Mouse (Mus musculus) MEL (cell line): ENCODE results near the gene Clca3a1.

Experiments used
- CTCF ChIP-seq, 3 experiments: IDR thresholded peaks in 2 of 3; conservative IDR thresholded peaks in 1 of 3; 2 replicates each; pipeline ENCODE4 v1.5.1; 2011 to 2012; ENCODE audit warnings: low read length in 3 of 3, low read depth in 2 of 3, mild to moderate bottlenecking in 2 of 3, improper control_type of control experiment in 1 of 3, inconsistent platforms in 1 of 3, mixed read lengths in 1 of 3, moderate library complexity in 1 of 3; ENCODE audit not compliant: control insufficient read depth in 1 of 3, insufficient read depth in 1 of 3, poor library complexity in 1 of 3, severe bottlenecking in 1 of 3
- EP300 ChIP-seq, 2 experiments: IDR thresholded peaks; 2 replicates each; pipeline ENCODE4 v1.6.1; 2011; ENCODE audit warnings: improper control_type of control experiment in 2 of 2, low read length in 2 of 2, low read depth in 1 of 2, mild to moderate bottlenecking in 1 of 2
- GATA1 ChIP-seq: IDR thresholded peaks from 2 replicates; pipeline ENCODE4 v1.6.1; 2011; ENCODE audit warnings: low read depth, low read length, improper control_type of control experiment
- MAFK ChIP-seq: IDR thresholded peaks from 2 replicates; pipeline ENCODE4 v1.6.1; 2011; ENCODE audit warnings: low read depth, mild to moderate bottlenecking, low read length, improper control_type of control experiment, borderline replicate concordance
- MAZ ChIP-seq: IDR thresholded peaks from 2 replicates; pipeline ENCODE4 v1.6.1; 2012; ENCODE audit warnings: low read depth, mild to moderate bottlenecking, inconsistent platforms, low read length, improper control_type of control experiment
- MEF2A ChIP-seq: IDR thresholded peaks from 2 replicates; pipeline ENCODE4 v1.6.1; 2014; ENCODE audit warnings: low read depth, mild to moderate bottlenecking, inconsistent platforms, low read length, improper control_type of control experiment; ENCODE audit not compliant: poor library complexity, insufficient replicate concordance, severe bottlenecking; ENCODE audit errors: extremely low read depth
- MXI1 ChIP-seq: IDR thresholded peaks from 2 replicates; pipeline ENCODE4 v1.6.1; 2011; ENCODE audit warnings: mild to moderate bottlenecking, low read depth, low read length, improper control_type of control experiment
- POLR2A ChIP-seq, 2 experiments: IDR thresholded peaks; 2 replicates each; pipeline ENCODE4 v1.6.1; 2011 to 2012; ENCODE audit warnings: low read length in 2 of 2, mild to moderate bottlenecking in 2 of 2, control low read depth in 1 of 2, improper control_type of control experiment in 1 of 2, low read depth in 1 of 2, moderate library complexity in 1 of 2; ENCODE audit not compliant: control insufficient read depth in 1 of 2, insufficient read depth in 1 of 2, poor library complexity in 1 of 2
- POLR2AphosphoS2 ChIP-seq: IDR thresholded peaks from 2 replicates; pipeline ENCODE4 v1.6.1; 2011; ENCODE audit warnings: low read length, improper control_type of control experiment
- RAD21 ChIP-seq: IDR thresholded peaks from 2 replicates; pipeline ENCODE4 v1.6.1; 2011; ENCODE audit warnings: mild to moderate bottlenecking, low read depth, low read length, improper control_type of control experiment
- TAL1 ChIP-seq: IDR thresholded peaks from 2 replicates; pipeline ENCODE4 v1.6.1; 2012; ENCODE audit warnings: mild to moderate bottlenecking, inconsistent platforms, low read length, moderate library complexity, mixed read lengths
- TCF12 ChIP-seq: IDR thresholded peaks from 2 replicates; pipeline ENCODE4 v1.6.1; 2014; ENCODE audit warnings: low read depth, mild to moderate bottlenecking, inconsistent platforms, low read length, improper control_type of control experiment, moderate library complexity
- USF1 ChIP-seq: IDR thresholded peaks from 2 replicates; pipeline ENCODE4 v1.6.1; 2014; ENCODE audit warnings: low read depth, mild to moderate bottlenecking, inconsistent platforms, low read length, improper control_type of control experiment, moderate library complexity
- ZKSCAN1 ChIP-seq: IDR thresholded peaks from 2 replicates; pipeline ENCODE4 v1.6.1; 2012; ENCODE audit warnings: low read depth, mild to moderate bottlenecking, inconsistent platforms, low read length, improper control_type of control experiment, moderate library complexity

DNA sequence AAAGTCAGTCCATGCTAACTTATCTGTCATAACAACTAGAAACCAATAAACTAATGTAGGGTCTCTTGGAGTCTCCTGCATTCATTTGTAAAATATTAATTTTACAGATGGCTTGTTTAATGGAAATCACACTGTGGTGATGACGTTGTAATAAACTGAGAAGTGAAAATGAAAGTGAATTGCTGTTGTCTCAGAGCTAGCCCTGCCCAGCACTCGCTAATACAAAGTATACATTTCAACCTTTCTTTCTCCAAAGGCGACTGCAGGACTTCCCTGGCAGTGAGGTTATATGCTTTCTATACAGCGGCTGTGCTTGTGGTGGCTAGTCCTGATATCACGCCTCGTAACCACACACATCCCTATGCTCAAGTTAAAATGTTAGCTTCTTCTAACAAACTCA is 56.8 kb downstream of the Clca3a1 start:
- TF ChIP-seq POLR2AphosphoS2 (no peak), CTCF (IDR thresholded peaks at IDR 0.05 in 2 of 3, conservative IDR thresholded peaks at IDR 0.05 in 1 of 3; ENCODE audit: control insufficient read depth in 1 of 3, insufficient read depth in 1 of 3, low read depth in 2 of 3, low read length in 3 of 3, poor library complexity in 1 of 3, severe bottlenecking in 1 of 3) (no peak), TCF12 (no peak), USF1 (no peak), EP300 (IDR thresholded peaks at IDR 0.05; ENCODE audit: low read depth in 1 of 2, low read length in 2 of 2) (no peak), MXI1 (no peak), MEF2A (no peak), GATA1 (no peak), RAD21 (no peak), POLR2A (IDR thresholded peaks at IDR 0.05; ENCODE audit: control insufficient read depth in 1 of 2, insufficient read depth in 1 of 2, low read depth in 1 of 2, low read length in 2 of 2, poor library complexity in 1 of 2) (no peak), MAFK (no peak), TAL1 (no peak), ZKSCAN1 (no peak), MAZ (no peak)
